Mouse (Mus musculus) adrenal gland, adult 18-20 months (tissue): ENCODE data around the gene Rtcb. TPM values are rescaled to one million over a fixed set of nuclear protein-coding genes. Genes with fewer than 3 reads are reported as not detected.

Source experiments
- DNase-seq, 2 experiments: peaks; one replicate each; pipeline ENCODE4 v3.0.0; 2021 to 2022; ENCODE audit warnings: low spot score in 2 of 2
- long read RNA-seq, 2 experiments: library from polyadenylated mRNA; stranded (forward); transcript quantifications; one replicate each; pipeline ENCODE4 v2.0.0; 2021
- total RNA-seq, 2 experiments: library from RNA; stranded (reverse); gene quantifications; 1 replicate in 1 of 2; 2 replicates in 1 of 2; pipeline ENCODE4 v1.2.3; 2021

Gene Rtcb
- total RNA-seq, result 100 to 1,000 TPM; 114 to 123 TPM
- long read RNA-seq, experiment 1, transcript Rtcb-201 (12 exons, 2,009 nt), result major isoform, 114 of 119 reads
- long read RNA-seq, experiment 1, partial matches to known transcripts, result 2 of 119 reads
- long read RNA-seq, experiment 1, other reads (novel, unspliced or antisense), result 3 of 119 reads
- long read RNA-seq, experiment 2, transcript Rtcb-201 (12 exons, 2,009 nt), result major isoform, 292 of 305 reads
- long read RNA-seq, experiment 2, partial matches to known transcripts, result 8 of 305 reads
- long read RNA-seq, experiment 2, other reads (novel, unspliced or antisense), result 5 of 305 reads

DNA sequence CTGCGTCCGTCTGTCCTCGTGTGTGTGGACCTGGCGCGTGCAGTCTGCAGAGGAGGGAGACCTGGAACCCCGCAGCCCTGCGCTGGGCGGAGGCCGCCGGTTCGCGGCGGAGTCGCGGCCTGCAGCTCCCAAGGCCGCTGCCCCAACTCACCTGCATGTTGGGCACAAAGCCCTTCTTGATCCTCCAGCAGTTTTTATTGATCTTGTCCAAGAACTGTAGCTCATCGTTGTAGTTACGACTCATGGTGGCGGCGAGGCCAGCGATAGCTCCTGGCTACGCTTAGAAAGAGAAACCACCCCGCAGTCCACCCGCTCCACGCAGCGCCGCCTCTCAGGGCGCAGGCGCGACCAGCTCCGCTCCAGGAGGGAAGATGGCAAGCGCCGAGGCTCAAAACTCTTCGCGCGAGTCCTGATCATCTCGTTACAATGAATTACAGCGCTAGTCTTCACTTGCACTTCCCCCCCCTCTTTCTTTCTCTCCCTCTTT is at the start of gene Rtcb:
TSS of gene Rtcb (minus strand) at position 360 of the 487 bp plus-strand sequence.
- peak; percentile 98 to 100 for DNase-seq

- DNase-seq, result no peak
Observed at GRCm38 (mm10) chr10:86006455-86006854, 48.8 kb upstream of the Rtcb start.

DNA sequence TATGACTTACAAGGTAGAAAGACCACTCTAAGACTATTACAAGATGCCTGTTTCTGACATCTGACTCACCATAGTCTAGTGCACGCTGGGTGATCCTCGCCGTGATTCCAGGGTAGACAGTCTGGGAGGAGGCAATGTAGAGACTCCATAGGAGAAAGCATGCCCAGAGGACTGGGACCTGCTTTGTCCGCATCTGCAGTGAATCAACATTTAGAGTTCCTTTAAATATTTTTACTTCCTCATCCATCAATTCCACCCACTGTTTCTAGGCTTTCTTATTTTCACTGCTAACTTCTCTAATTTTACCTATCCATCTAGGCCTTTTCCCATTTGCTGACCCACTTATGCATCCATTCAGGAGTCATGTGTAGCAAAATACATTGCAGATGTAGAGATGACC is 42.8 kb upstream of the Rtcb start:
- DNase-seq, result no peak

DNA sequence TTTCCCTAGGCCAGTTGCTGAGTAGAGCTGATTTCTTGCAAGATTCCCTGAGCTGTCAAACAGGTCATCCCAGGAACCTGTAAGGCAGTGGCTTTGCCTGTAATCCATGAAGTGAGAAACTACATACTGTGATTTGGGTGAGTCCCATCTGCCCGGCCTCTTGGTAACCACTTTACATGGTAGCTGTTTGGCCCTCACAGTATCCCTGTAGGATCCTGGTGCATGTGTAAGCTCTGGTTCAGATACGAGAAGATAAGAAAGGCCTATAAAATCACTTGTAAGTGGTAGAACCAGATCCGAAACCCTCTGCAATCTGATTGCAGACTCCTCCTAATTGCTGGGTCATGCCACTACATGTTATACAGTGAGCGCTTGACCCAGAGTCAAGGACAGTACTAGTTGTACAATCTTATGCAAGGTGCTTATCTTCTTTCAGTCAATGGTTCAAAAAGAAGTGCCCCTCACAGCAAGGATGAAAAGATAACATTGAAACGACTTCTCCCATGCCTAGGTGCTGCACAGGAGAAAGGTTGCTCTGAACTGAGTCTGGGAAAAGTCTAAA is 37.0 kb upstream of the Rtcb start:
- DNase-seq, result no peak

GRCm38 (mm10) chr10:85993836-85994235 is 36.2 kb upstream of the Rtcb start:
- DNase-seq, result no peak

- DNase-seq, result no peak
Observed at GRCm38 (mm10) chr10:85992412-85992811, 34.8 kb upstream of the Rtcb start.

DNA sequence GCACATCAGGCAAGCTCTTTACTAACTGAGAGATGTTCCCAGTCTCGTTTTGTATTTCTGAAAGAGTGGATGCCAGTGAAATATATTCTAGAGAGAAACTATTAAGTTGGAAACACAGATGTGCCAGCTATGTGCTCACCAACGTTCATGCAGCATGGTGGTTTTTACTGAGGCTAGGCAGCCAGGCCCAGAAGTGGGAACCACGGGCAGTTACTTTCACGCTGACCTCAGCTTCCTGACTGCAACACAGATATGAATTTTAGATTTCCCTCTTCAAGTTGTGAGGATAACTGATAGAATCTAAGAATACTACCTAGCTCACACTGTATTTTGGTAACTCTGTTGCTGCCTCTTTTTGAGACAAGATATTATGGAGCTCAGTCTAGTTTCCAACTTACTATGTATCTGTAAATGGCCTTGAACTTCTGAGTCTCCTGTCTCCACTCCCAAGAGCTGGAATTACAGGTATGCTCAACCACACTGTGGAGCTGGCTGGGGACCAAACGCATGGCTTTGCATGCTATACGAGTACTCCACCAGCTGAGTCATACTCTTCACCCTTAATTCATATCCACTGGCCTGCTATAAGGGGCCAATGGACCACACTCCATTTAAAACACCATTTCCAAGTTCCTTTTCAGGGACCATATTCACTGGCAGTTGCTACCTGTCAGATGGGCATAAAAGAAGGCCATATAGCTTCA is 31.9 kb upstream of the Rtcb start:
- no peak for DNase-seq

GRCm38 (mm10) chr10:85972915-85973314 is 15.3 kb upstream of the Rtcb start:
- DNase-seq, result no peak

- no peak for DNase-seq
Observed at GRCm38 (mm10) chr10:85971826-85972225, 14.2 kb upstream of the Rtcb start.

- no peak for DNase-seq
Observed at GRCm38 (mm10) chr10:85969894-85970620, 12.4 kb upstream of the Rtcb start.

- no peak for DNase-seq
Observed at GRCm38 (mm10) chr10:85968731-85969130, 11.1 kb upstream of the Rtcb start.

GRCm38 (mm10) chr10:85968157-85968634 is 10.6 kb upstream of the Rtcb start:
- peak; percentile 84 for DNase-seq

DNA sequence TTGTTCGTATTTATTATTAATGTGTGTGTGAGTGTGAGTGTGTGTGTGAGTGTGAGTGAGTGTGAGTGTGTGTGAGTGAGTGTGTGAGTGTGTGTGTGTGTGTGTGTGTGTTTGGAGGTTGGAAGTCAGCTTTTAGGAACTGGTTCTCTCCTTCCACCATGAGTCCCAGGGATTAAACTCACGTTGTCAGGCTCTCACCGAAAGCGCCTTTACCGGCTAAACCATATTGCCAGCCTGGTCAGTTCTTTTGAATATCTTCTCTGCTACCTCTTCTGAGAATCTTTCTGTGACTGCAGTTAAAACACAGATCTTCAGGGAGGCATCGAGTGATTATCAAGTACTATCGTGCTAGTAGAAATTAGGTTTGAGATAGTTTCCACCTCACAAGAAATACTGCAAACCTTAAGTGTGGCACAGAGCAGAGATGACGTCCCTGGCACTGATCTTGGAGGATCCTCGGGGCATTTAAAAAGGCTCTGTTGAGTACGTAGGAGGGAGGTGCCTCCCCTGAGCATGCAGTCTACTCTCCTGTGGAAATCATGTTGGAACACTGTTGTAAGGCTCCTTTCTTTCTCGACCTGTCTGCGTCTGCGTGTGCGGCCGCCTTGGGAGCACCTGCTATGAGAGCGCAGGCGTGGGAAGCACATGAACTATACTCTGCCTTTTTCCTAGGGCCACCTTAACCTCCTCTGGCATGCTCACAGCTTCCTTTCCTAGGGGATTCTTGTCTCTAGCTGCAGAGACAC is 10.0 kb upstream of the Rtcb start:
- DNase-seq, result no peak

GRCm38 (mm10) chr10:85966476-85966875 is 8.9 kb upstream of the Rtcb start:
- no peak for DNase-seq

GRCm38 (mm10) chr10:85964316-85964715 is 6.7 kb upstream of the Rtcb start:
- no peak for DNase-seq

- no peak for DNase-seq
Observed at GRCm38 (mm10) chr10:85962897-85963296, 5.3 kb upstream of the Rtcb start.

GRCm38 (mm10) chr10:85956871-85957419 is 678 bp downstream of the Rtcb start:
- DNase-seq, result no peak

DNA sequence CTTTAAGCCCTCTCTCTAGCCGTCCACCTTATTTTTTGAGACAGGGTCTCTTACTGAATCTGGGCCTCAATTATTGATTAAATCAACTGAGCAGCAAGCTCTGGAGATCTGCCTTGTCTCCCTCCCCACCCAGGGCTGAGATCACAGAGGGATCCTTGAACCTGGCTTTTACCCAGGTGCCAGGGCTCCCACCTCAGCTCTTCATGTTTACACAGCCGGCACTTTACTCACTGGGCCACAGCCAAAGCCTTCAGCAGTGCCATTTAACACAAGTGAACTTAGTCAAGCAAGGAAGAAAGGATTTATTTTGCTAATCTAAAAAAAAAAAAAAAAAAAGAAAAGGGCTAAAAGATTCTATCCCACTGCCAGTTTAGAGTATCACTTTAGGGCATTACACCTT is 3.2 kb downstream of the Rtcb start:
- no peak for DNase-seq

GRCm38 (mm10) chr10:85953401-85953800 is 4.2 kb downstream of the Rtcb start:
- DNase-seq, result no peak

GRCm38 (mm10) chr10:85951765-85952443 is 5.7 kb downstream of the Rtcb start:
- no peak for DNase-seq
